Mouse (Mus musculus): ENCODE data around the gene Bhmt. TPM values are rescaled to one million over a fixed set of nuclear protein-coding genes. Genes with fewer than 3 reads are reported as not detected.
"Not testable (repeated sequence)": the region's sequence is repeated elsewhere in the genome, so short reads cannot be mapped to it uniquely, and the experiment has no call there.

Gene Bhmt
- polyA plus RNA-seq, 3 experiments from 2014 or later, result 0.13 to 0.28 TPM; not detected in 1

DNA sequence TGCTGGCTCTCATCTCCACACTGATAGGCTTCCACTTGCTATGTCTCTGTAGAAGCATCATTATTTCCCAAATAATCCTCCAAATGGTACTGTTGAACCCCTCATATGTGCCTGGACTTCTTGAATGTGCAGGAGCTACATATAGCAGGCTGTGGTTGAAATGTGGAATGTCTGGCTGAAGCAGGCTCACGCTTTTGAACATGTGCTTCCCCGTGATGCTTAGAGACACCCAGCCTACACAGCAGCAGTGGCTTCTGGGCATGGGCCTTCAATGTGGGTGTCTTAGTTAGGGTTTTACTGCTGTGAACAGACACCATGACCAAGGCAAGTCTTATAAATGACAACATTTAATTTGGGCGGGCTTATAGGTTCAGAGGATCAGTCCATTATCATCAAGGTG, 30.1 kb downstream of the Bhmt start:
- ATAC-seq, result no peak

DNA sequence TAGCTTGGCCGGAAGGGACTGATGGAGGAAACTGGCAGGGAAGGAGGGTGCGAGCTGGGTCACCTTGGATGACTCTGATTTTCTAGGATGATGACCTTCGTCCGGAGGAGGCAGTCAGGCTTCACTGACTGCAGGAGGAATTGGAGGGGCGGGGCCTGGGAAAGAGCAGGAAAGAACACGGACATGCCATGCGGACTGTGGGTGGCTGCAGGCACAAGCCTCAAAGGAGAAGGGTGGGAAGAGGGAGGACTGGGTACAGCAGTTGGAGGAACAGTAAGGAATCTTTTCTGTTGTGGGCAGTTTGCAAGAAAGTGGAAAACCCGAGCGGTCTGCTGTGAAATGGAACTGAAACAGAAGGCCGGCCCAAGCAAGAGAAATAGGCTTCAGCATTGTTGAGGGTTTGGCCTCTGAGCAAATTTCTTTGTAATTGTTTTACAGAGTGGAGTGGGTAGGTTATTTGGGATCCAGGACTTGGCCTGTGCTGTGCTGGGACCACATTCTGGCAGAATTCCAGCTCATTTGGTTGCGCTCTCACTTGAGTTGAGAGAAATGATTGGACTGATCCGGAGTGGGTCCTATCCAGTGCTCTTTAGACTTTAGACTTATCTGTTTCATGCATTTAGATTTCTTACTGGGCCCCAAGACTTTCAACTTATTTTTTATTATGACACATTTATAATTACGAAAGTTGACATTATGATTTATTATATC, 30.7 kb downstream of the Bhmt start:
- ATAC-seq, result no peak

DNA sequence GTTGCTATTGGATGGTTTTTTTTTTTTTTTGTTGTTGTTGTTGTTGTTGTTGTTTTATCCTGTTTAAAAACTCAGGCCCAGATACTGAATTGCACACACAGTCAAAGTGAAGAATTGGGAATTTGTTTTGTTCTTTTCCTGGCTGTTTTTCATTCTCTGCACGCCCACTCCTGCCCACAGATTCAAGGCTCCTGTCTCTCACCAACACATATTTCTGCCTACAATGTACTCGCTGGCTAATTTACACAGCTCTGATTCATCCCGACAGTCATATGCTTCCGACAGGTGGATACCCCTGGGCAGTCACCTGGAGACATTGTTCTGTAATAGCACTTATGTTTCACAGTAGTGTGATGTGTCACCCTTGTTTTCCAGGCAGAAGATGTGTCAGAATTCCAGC, 33.1 kb downstream of the Bhmt start:
- ATAC-seq, result no peak

- no peak for ATAC-seq
Measured at GRCm38 (mm10) chr13:93601527-93601926, 36.2 kb downstream of the Bhmt start.

DNA sequence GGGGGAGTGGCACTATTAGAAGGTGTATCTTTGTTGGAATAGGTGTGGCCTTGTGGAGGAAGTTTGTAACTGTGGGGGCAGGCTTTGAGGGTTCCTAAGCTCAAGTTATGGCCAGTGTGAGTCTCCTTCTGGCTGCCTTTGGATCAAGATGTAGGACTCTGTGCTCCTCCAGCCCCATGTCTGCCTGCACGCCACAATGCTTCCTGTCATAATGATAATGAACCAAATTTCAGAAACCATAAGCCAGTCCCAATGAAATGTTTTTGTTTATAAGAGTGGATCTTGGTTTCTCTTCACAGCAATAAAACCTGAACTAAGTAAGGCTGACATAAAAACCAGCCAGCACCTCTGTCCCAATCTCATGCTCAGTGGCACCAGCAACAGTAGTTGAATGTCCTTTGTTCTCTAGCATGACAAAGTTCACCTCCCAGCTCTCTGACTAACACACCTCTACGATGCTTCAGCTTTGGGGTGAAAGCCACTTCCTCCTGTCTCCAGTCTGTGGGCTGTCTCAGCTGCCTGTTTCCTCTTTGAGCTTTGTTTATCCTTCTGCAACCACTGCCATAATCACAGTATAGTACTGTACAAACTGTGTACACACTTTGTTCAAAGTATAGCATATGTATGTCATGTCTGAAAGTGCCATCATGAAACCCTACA, 44.6 kb downstream of the Bhmt start:
- peak; percentile 96 for ATAC-seq

DNA sequence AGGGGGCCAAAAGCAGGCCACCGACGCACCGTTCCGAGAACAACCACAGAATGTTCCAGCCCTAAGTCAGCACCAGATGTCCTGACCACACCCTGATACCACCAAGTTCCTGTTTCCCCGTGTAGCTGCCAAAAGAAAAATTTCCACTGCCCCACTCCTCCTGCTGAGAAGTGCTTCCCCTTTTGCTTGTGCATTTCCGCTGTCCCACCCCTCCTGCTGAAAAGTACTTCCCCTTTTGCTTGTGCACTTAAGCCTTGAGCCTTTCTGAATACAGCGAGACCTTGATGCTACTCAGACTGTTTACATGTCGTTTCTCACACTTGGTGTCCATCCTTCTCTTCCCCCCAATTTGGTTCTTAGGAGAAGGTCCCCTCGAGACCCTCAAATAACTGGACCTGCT, 55.2 kb downstream of the Bhmt start:
- ATAC-seq, result not testable (repeated sequence)

GRCm38 (mm10) chr13:93580431-93580830, 57.3 kb downstream of the Bhmt start:
- ATAC-seq, result no peak

- no peak for ATAC-seq
Measured at GRCm38 (mm10) chr13:93569676-93570075, 68.1 kb downstream of the Bhmt start.

Other genes with a start within 250 kb of the Bhmt start
- gene Jmy, start 138.2 kb downstream of the Bhmt start, polyA plus RNA-seq (2017; shearing (Covaris generic)), result 1 to 10 TPM; 1.0 to 2.5 (median 2.0) TPM
- gene Bhmt2, start 36.3 kb upstream of the Bhmt start, polyA plus RNA-seq (2017; shearing (Covaris generic)), result not detected
- not detected for gene Dmgdh, start 36.5 kb upstream of the Bhmt start, polyA plus RNA-seq (2017; shearing (Covaris generic))
- gene Arsb, start 133.7 kb upstream of the Bhmt start, polyA plus RNA-seq (2017; shearing (Covaris generic)), result 10 to 100 TPM in 1 of 3 experiments, 1 to 10 TPM in 2; 6.2 to 26.1 (median 9.5) TPM

Measured in inflammation-experienced regulatory T-cells, adult 6 months (primary cell).